Mouse (Mus musculus) liver, embryonic 12.5 days (tissue): ENCODE results near the gene Smim4. TPM values are rescaled to one million over a fixed set of nuclear protein-coding genes. Genes with fewer than 3 reads are reported as not detected.

Experiments used
- polyA plus RNA-seq: library from polyadenylated mRNA; unstranded; fragments of >200 nt; fragmentation: Nextera tagmentation; extraction: Ambion mirVana; gene quantifications from 2 replicates; pipeline ENCODE4 v1.2.1, GENCODE M21; 2016

The Smim4 gene
- polyA plus RNA-seq, 1 experiment from 2014 or later, result 95.4 TPM

Other genes with a start within 250 kb of the Smim4 start
- gene Mustn1, start 249.8 kb downstream of the Smim4 start, polyA plus RNA-seq, result 0.49 and 0.51 TPM in 2 replicates
- 8.8 and 9.2 TPM in 2 replicates for gene Itih4, start 242.5 kb downstream of the Smim4 start, polyA plus RNA-seq
- 74.1 and 74.2 TPM in 2 replicates for gene Itih3, start 205.2 kb downstream of the Smim4 start, polyA plus RNA-seq
- gene Itih1, start 185.7 kb downstream of the Smim4 start, polyA plus RNA-seq, result 20.1 and 21.2 TPM in 2 replicates
- gene Nek4, start 177.6 kb downstream of the Smim4 start, polyA plus RNA-seq, result 9.3 and 9.4 TPM in 2 replicates
- gene Glt8d1, start 127.6 kb downstream of the Smim4 start, polyA plus RNA-seq, result 23.5 and 23.9 TPM in 2 replicates
- 296 and 308 TPM in 2 replicates for gene Spcs1, start 127.3 kb downstream of the Smim4 start, polyA plus RNA-seq
- 94.9 and 95.8 TPM in 2 replicates for gene Pbrm1, start 109.8 kb downstream of the Smim4 start, polyA plus RNA-seq
- gene Gnl3, start 109.8 kb downstream of the Smim4 start, polyA plus RNA-seq, result 156 and 166 TPM in 2 replicates
- gene Nt5dc2, start 2.1 kb upstream of the Smim4 start, polyA plus RNA-seq, result 298 and 306 TPM in 2 replicates
- 27.4 and 28.0 TPM in 2 replicates for gene Stab1, start 39.7 kb upstream of the Smim4 start, polyA plus RNA-seq
- 10.8 and 11.5 TPM in 2 replicates for gene Tnnc1, start 79.4 kb upstream of the Smim4 start, polyA plus RNA-seq
- gene Nisch, start 88.0 kb upstream of the Smim4 start, polyA plus RNA-seq, result 145 and 151 TPM in 2 replicates
- gene Sema3g, start 88.9 kb upstream of the Smim4 start, polyA plus RNA-seq, result 0.04 and 0.18 TPM in 2 replicates
- 9.9 and 10.0 TPM in 2 replicates for gene Phf7, start 122.4 kb upstream of the Smim4 start, polyA plus RNA-seq
- 53.8 and 54.4 TPM in 2 replicates for gene Bap1, start 122.5 kb upstream of the Smim4 start, polyA plus RNA-seq
- gene Dnah1, start 194.9 kb upstream of the Smim4 start, polyA plus RNA-seq, result 0.48 and 0.57 TPM in 2 replicates
- 24.1 and 24.5 TPM in 2 replicates for gene Capn7, start 207.7 kb upstream of the Smim4 start, polyA plus RNA-seq